Mouse (Mus musculus) liver, embryonic 14.5 days (tissue): ENCODE results near the gene Slc35a1. TPM values are rescaled to one million over a fixed set of nuclear protein-coding genes. Genes with fewer than 3 reads are reported as not detected.

ENCODE experiments used
- ATAC-seq: fragments of 200-750 bp; cut with Nextera tagmentation; 2 replicates; pipeline ENCODE4 v1.8.0; 2017; ENCODE audit warnings: moderate number of reproducible peaks, mild to moderate bottlenecking, moderate library complexity; ENCODE audit not compliant: insufficient read depth
- DNase-seq, 3 experiments: peaks; one replicate each; pipeline ENCODE4 v3.0.0-alpha.2; 2012 to 2013; ENCODE audit warnings: low read depth in 3 of 3, low spot score in 3 of 3
- H3K27ac ChIP-seq: fragments of 300-500 bp; sonication (generic); 2 replicates; pipeline ENCODE4 v1.5.1; 2014; ENCODE audit warnings: moderate library complexity, mild to moderate bottlenecking, control low read depth, inconsistent platforms
- H3K27me3 ChIP-seq: fragments of 300-500 bp; sonication (generic); 2 replicates; pipeline ENCODE4 v1.6.1; 2014; ENCODE audit warnings: mild to moderate bottlenecking, low read length, moderate library complexity; ENCODE audit not compliant: control insufficient read depth, insufficient read depth
- H3K36me3 ChIP-seq: fragments of 300-500 bp; sonication (generic); replicated peaks from 2 replicates; pipeline ENCODE4 v1.6.1; 2014; ENCODE audit warnings: low read depth; ENCODE audit not compliant: control insufficient read depth, insufficient read depth
- H3K4me1 ChIP-seq, 2 experiments: fragments of 200-500 bp in 1 of 2; fragments of 300-500 bp in 1 of 2; sonication (generic) in 1 of 2; replicated peaks; 2 replicates each; pipeline ENCODE4 v1.6.1; 2012 to 2014; ENCODE audit warnings: antibody characterized with exemption in 1 of 2, inconsistent platforms in 1 of 2, low read length in 1 of 2; ENCODE audit not compliant: control insufficient read depth in 2 of 2, insufficient read depth in 2 of 2
- H3K4me2 ChIP-seq: fragments of 300-500 bp; sonication (generic); 2 replicates; pipeline ENCODE4 v1.6.1; 2014; ENCODE audit warnings: low read depth, mild to moderate bottlenecking, control low read depth, moderate library complexity
- H3K4me3 ChIP-seq, 2 experiments: fragments of 200-500 bp in 1 of 2; fragments of 300-500 bp in 1 of 2; sonication (generic) in 1 of 2; 2 replicates each; pipeline ENCODE4 v1.5.1; 2012 to 2014; ENCODE audit warnings: low read depth in 2 of 2, low read length in 2 of 2, mild to moderate bottlenecking in 2 of 2, control low read depth in 1 of 2, inconsistent platforms in 1 of 2, moderate library complexity in 1 of 2; ENCODE audit not compliant: insufficient read depth in 1 of 2
- H3K9ac ChIP-seq: fragments of 300-500 bp; sonication (generic); replicated peaks from 2 replicates; pipeline ENCODE4 v1.6.1; 2014; ENCODE audit warnings: mild to moderate bottlenecking, control low read depth, moderate library complexity
- H3K9me3 ChIP-seq: fragments of 300-500 bp; sonication (generic); 2 replicates; pipeline ENCODE4 v1.6.1; 2016; ENCODE audit warnings: low read length, mixed read lengths; ENCODE audit not compliant: control insufficient read depth
- CTCF ChIP-seq: IDR thresholded peaks from 2 replicates; pipeline ENCODE4 v1.5.1; 2016; ENCODE audit warnings: antibody characterized with exemption, low read depth, control low read depth
- EP300 ChIP-seq: IDR thresholded peaks from 2 replicates; pipeline ENCODE4 v1.6.1; 2016; ENCODE audit warnings: antibody characterized with exemption, low read depth
- WGBS: fragments of 180-500 bp; shearing (Covaris S2); extraction: QIAGEN DNeasy Blood & Tissue Kit; methylation state at CpG from one replicate; pipeline ENCODE4 v1.1.7; 2014; ENCODE audit not compliant: insufficient replicate concordance; 5-methylcytosine and 5-hydroxymethylcytosine counted together
- polyA plus RNA-seq, 2 experiments: library from polyadenylated mRNA; depleted of rRNA in 1 of 2; stranded (reverse) in 1 of 2; unstranded in 1 of 2; fragments of >200 nt; fragmentation: Nextera tagmentation in 1 of 2; extraction: Ambion mirVana in 1 of 2; gene quantifications; 2 replicates each; pipeline versions ENCODE4 v1.2.1 to v1.2.3; 2012 to 2014

Slc35a1 gene
- polyA plus RNA-seq, 2 experiments = 8.3 to 9.4 TPM

DNA sequence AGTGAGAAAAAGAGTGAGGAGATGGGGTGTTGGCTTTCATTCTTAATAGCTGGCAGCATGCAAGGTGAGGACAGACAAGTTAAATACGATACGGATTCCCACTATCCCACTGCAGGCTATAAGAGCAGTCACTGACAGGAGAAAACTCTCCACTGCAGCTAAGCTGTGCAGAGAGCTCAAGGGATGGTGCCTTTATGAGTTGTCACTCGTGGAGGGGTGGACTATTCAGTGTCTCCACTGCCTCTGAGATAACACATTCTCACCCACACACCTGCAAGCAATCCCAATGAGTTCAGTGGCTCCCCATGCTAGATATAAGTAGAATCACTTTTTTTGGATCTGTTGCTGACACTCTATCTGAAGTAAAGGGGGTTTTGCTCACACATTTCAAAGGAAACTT lies 20.9 kb upstream of the Slc35a1 start:
- no peaks in the 10 kb centered on the region for H3K36me3 ChIP-seq
- no peaks in the 10 kb centered on the region for H3K4me1 ChIP-seq
- no peak overlapping the region for H3K9ac ChIP-seq
- H3K27me3 ChIP-seq = no peaks in the 10 kb centered on the region
- no peak overlapping the region for H3K27ac ChIP-seq
- no peak overlapping the region for H3K4me3 ChIP-seq
- TF ChIP-seq EP300 = no peak
- no peak overlapping the region for H3K4me2 ChIP-seq
- ATAC-seq (no peak), DNase-seq (no peak)
- 65% methylated on average over 3 of the region's 3 CpGs for WGBS
- no peaks in the 10 kb centered on the region for H3K9me3 ChIP-seq

DNA sequence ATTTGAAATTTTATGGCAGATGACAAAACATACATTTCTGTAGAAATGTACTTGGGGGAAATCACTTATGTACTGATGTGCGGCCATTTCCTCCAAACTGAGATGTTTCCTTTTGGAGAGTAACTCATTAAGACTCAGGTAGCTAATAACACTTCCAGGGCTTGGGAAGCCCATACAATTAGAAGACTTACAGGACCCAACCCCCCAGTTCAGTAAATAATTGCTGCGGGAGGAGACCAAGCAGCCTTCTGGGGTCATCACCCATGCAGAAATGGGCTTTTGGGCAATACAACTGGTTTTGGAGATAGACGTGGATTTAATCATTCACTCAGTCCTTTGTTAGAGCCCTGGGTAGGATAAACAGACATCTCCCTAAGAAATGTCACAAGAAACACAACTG lies 20.0 kb upstream of the Slc35a1 start:
- no peak overlapping the region for H3K9ac ChIP-seq
- no peak overlapping the region for H3K4me3 ChIP-seq
- TF ChIP-seq CTCF (no peak), EP300 (no peak)
- no peaks in the 10 kb centered on the region for H3K27me3 ChIP-seq
- no peaks in the 10 kb centered on the region for H3K9me3 ChIP-seq
- DNase-seq = no peak
- no peak for ATAC-seq
- WGBS = 62% methylated on average over 3 of the region's 3 CpGs
- H3K27ac ChIP-seq = no peak overlapping the region
- no peaks in the 10 kb centered on the region for H3K36me3 ChIP-seq
- no peaks in the 10 kb centered on the region for H3K4me1 ChIP-seq
- H3K4me2 ChIP-seq = no peak overlapping the region

DNA sequence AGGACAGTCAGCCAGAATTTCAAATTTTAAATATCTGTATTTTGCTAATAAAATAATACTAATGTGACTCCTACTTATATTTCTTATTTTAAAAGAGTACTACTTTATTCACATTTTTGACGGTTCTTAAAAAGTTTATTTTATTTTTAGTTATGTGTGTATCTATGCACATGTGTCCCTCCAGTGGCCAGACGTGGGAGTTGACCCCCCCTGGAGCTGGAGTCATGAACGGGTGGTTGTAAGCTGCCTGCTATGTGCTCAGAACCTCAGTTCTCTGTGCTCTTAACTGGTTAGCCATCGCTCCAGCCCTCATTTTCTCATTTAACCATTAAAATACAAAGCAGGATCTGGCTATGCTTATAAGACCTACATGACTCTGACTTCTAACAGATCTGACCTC lies 15.8 kb upstream of the Slc35a1 start:
- H3K4me2 ChIP-seq = no peak overlapping the region
- no peaks in the 10 kb centered on the region for H3K4me1 ChIP-seq
- H3K27ac ChIP-seq = no peak overlapping the region
- 51% methylated on average over 4 of the region's 4 CpGs for WGBS
- DNase-seq (no peak), ATAC-seq (no peak)
- H3K9ac ChIP-seq = no peak overlapping the region
- TF ChIP-seq EP300 = no peak
- TF ChIP-seq CTCF = peak; percentile 4; the same call in 1 of the 2 replicates
- no peaks in the 10 kb centered on the region for H3K36me3 ChIP-seq
- no peaks in the 10 kb centered on the region for H3K9me3 ChIP-seq
- no peaks in the 10 kb centered on the region for H3K27me3 ChIP-seq
- H3K4me3 ChIP-seq = no peak overlapping the region

DNA sequence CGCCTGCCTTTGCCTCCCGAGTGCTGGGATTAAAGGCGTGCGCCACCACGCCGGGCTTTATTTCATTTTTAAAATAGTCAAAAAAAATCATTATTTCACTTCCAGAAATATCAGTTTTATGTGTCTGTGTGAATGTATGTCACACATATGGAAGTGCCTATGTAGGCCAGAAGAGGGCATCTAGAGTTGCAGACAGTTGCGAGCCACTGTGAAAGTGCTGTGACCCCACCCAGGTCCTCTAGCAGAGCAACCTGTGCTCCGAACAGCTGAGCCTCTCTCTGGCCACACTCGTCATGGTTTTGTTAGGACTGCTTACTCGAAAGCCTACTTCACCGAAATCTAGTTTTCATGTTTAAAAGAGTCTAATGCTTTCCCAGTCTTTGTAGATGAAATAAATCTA lies 15.0 kb upstream of the Slc35a1 start:
- Histone ChIP-seq H3K4me1 (no peaks in the 10 kb centered on the region), H3K27ac (no peak overlapping the region), H3K9ac (no peak overlapping the region), H3K4me2 (no peak overlapping the region), H3K27me3 (no peaks in the 10 kb centered on the region), H3K9me3 (no peaks in the 10 kb centered on the region), H3K4me3 (no peak overlapping the region), H3K36me3 (no peaks in the 10 kb centered on the region)
- TF ChIP-seq EP300 = no peak
- TF ChIP-seq CTCF = no peak
- 85% methylated on average over 11 of the region's 11 CpGs for WGBS
- DNase-seq = no peak
- ATAC-seq = no peak

DNA sequence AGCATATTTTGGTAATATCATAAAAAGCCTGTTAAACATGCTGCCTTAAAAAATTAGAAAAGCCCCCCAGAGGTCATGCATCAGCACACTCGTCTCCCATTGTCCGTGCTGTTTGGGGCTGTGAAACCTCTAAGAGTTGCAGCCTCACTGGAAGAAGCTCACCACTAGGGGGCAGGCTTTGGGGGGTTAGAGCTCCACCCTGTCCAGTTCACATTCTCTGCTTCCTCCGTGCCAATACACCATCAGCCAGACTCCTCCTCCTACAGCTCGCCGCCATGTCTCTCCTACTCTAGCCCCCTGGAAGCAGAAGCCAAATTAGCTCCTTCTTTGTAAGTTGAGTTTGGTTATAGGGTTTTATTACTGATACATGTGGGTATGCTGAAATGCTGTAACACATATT lies 14.3 kb upstream of the Slc35a1 start:
- H3K27me3 ChIP-seq = no peaks in the 10 kb centered on the region
- H3K27ac ChIP-seq = no peak overlapping the region
- peak; percentile 22 to 39 (median 33) for DNase-seq
- 50% methylated on average over 5 of the region's 5 CpGs for WGBS
- H3K4me3 ChIP-seq = no peak overlapping the region
- no peak overlapping the region for H3K9ac ChIP-seq
- H3K36me3 ChIP-seq = no peaks in the 10 kb centered on the region
- H3K9me3 ChIP-seq = no peaks in the 10 kb centered on the region
- TF ChIP-seq CTCF (peak; percentile 83), EP300 (no peak)
- H3K4me1 ChIP-seq = no peaks in the 10 kb centered on the region
- no peak overlapping the region for H3K4me2 ChIP-seq
- no peak for ATAC-seq
